Mouse (Mus musculus) MEL (cell line): ENCODE measurements around the gene Ttc21b.

ENCODE experiments used
- CHD1 ChIP-seq: IDR thresholded peaks from 2 replicates; pipeline ENCODE4 v1.6.1; 2012; ENCODE audit warnings: low read depth, mild to moderate bottlenecking, inconsistent platforms, low read length, improper control_type of control experiment
- CHD2 ChIP-seq: IDR thresholded peaks from 2 replicates; pipeline ENCODE4 v1.6.1; 2011; ENCODE audit warnings: low read length, improper control_type of control experiment
- CTCF ChIP-seq, 3 experiments: IDR thresholded peaks in 2 of 3; conservative IDR thresholded peaks in 1 of 3; 2 replicates each; pipeline ENCODE4 v1.5.1; 2011 to 2012; ENCODE audit warnings: low read length in 3 of 3, low read depth in 2 of 3, mild to moderate bottlenecking in 2 of 3, improper control_type of control experiment in 1 of 3, inconsistent platforms in 1 of 3, mixed read lengths in 1 of 3, moderate library complexity in 1 of 3; ENCODE audit not compliant: control insufficient read depth in 1 of 3, insufficient read depth in 1 of 3, poor library complexity in 1 of 3, severe bottlenecking in 1 of 3
- E2F4 ChIP-seq: IDR thresholded peaks from 2 replicates; pipeline ENCODE4 v1.6.1; 2011; ENCODE audit warnings: low read depth, low read length, improper control_type of control experiment, borderline replicate concordance
- ETS1 ChIP-seq: IDR thresholded peaks from 2 replicates; pipeline ENCODE4 v1.6.1; 2012; ENCODE audit warnings: low read depth, mild to moderate bottlenecking, inconsistent platforms, low read length, improper control_type of control experiment, moderate library complexity
- JUND ChIP-seq: IDR thresholded peaks from 2 replicates; pipeline ENCODE4 v1.6.1; 2011; ENCODE audit warnings: low read depth, mild to moderate bottlenecking, improper control_type of control experiment, low read length
- MYB ChIP-seq: IDR thresholded peaks from 2 replicates; pipeline ENCODE4 v1.6.1; 2011; ENCODE audit warnings: mild to moderate bottlenecking, low read depth, low read length, improper control_type of control experiment
- POLR2A ChIP-seq, 2 experiments: IDR thresholded peaks; 2 replicates each; pipeline ENCODE4 v1.6.1; 2011 to 2012; ENCODE audit warnings: low read length in 2 of 2, mild to moderate bottlenecking in 2 of 2, control low read depth in 1 of 2, improper control_type of control experiment in 1 of 2, low read depth in 1 of 2, moderate library complexity in 1 of 2; ENCODE audit not compliant: control insufficient read depth in 1 of 2, insufficient read depth in 1 of 2, poor library complexity in 1 of 2
- TCF12 ChIP-seq: IDR thresholded peaks from 2 replicates; pipeline ENCODE4 v1.6.1; 2014; ENCODE audit warnings: low read depth, mild to moderate bottlenecking, inconsistent platforms, low read length, improper control_type of control experiment, moderate library complexity

GRCm38 (mm10) chr2:66187520-66187919 is 68.9 kb downstream of the Ttc21b start:
- no peak for TF ChIP-seq CTCF (IDR thresholded peaks at IDR 0.05 in 2 of 3, conservative IDR thresholded peaks at IDR 0.05 in 1 of 3; ENCODE audit: control insufficient read depth in 1 of 3, insufficient read depth in 1 of 3, low read depth in 2 of 3, low read length in 3 of 3, poor library complexity in 1 of 3, severe bottlenecking in 1 of 3)
- no peak for TF ChIP-seq CHD1
- TF ChIP-seq POLR2A (IDR thresholded peaks at IDR 0.05; ENCODE audit: control insufficient read depth in 1 of 2, insufficient read depth in 1 of 2, low read depth in 1 of 2, low read length in 2 of 2, poor library complexity in 1 of 2): no peak
- TF ChIP-seq CHD2: no peak
- no peak for TF ChIP-seq TCF12
- no peak for TF ChIP-seq MYB
- no peak for TF ChIP-seq JUND
- no peak for TF ChIP-seq E2F4
- TF ChIP-seq ETS1: no peak
